ENCODE assay signal across 8 mouse cellular contexts in genomic region chr6:48047450-48048351, GRCm38 (mm10). TPM values are rescaled to one million over a fixed set of nuclear protein-coding genes. Genes with fewer than 3 reads are reported as not detected.
A peak's percentile ranks its signal among the peaks of the same experiment; 100 is the strongest.
DNase-seq lines count a peak whose midpoint lies in the region; ATAC-seq and TF ChIP-seq lines count a peak whose summit lies in the region.

No protein-coding gene starts in this region.

- no peaks in the 10 kb centered on the region for H3K9me3 ChIP-seq in intestine, embryonic 16.5 days (ENCODE audit: control insufficient read depth, low read length)
- H3K9me3 ChIP-seq in liver, embryonic 15.5 days (replicated peaks) = no peaks in the 10 kb centered on the region

- WGBS in intestine, embryonic 16.5 days = under 1% methylated on average over 96 of the region's 150 CpGs
- under 1% methylated on average over 131 of the region's 150 CpGs for WGBS in liver, embryonic 15.5 days (ENCODE audit: insufficient replicate concordance)
- 11% methylated on average over 150 of the region's 150 CpGs for WGBS in thymus, adult 2 months

- H3K4me2 ChIP-seq in intestine, embryonic 16.5 days (ENCODE audit: low read depth, low read length) = peak overlapping the region; percentile 91
- peak overlapping the region; percentile 87 for H3K4me2 ChIP-seq in liver, embryonic 15.5 days

- peak; percentile 70 for ATAC-seq in intestine, embryonic 16.5 days
- ATAC-seq in liver, embryonic 15.5 days (ENCODE audit: insufficient read depth) = peak; percentile 67

- no peaks in the 10 kb centered on the region for H3K27me3 ChIP-seq in intestine, embryonic 16.5 days (replicated peaks; ENCODE audit: control insufficient read depth, insufficient read depth, low read length)
- peaks cover 25% of the 10 kb centered on the region for H3K27me3 ChIP-seq in liver, embryonic 15.5 days
- H3K27me3 ChIP-seq in thymus, adult 2 months (ENCODE audit: control insufficient read depth, insufficient read depth, low read length) = no peaks in the 10 kb centered on the region

- peak; percentile 5; the same call in 1 of the 2 replicates for TF ChIP-seq POLR2A in thymus, adult 2 months (IDR thresholded peaks at IDR 0.05; ENCODE audit: control insufficient read depth, extremely low read depth, insufficient read depth, low read length, poor library complexity)

- TF ChIP-seq CTCF in thymus, adult 2 months (IDR thresholded peaks at IDR 0.05; ENCODE audit: borderline replicate concordance, control insufficient read depth, extremely low read depth, insufficient read depth, low read length, poor library complexity) = 0 out of 2 replicates have a peak, but pooled peaks have one; percentile 23

- H3K36me3 ChIP-seq in intestine, embryonic 16.5 days (ENCODE audit: control insufficient read depth, insufficient read depth, low read length) = no peaks in the 10 kb centered on the region
- peaks cover 18% of the 10 kb centered on the region for H3K36me3 ChIP-seq in liver, embryonic 15.5 days (replicated peaks)
- H3K36me3 ChIP-seq in thymus, adult 2 months (ENCODE audit: control insufficient read depth, insufficient read depth, low read length) = peaks cover 17% of the 10 kb centered on the region

- peak overlapping the region; percentile 89 for H3K9ac ChIP-seq in intestine, embryonic 16.5 days (ENCODE audit: low read depth, low read length)
- peak overlapping the region; percentile 66 for H3K9ac ChIP-seq in liver, embryonic 15.5 days

- peak overlapping the region; percentile 88 for H3K4me3 ChIP-seq in intestine, embryonic 16.5 days (ENCODE audit: low read length)
- H3K4me3 ChIP-seq in liver, embryonic 15.5 days (replicated peaks) = peak overlapping the region; percentile 76
- H3K4me3 ChIP-seq in thymus, adult 2 months (ENCODE audit: control insufficient read depth, insufficient read depth, low read length) = peak overlapping the region; percentile 46

- H3K27ac ChIP-seq in intestine, embryonic 16.5 days (ENCODE audit: low read length) = peak overlapping the region; percentile 96
- H3K27ac ChIP-seq in liver, embryonic 15.5 days (replicated peaks) = peak overlapping the region; percentile 78
- no peak overlapping the region for H3K27ac ChIP-seq in thymus, adult 2 months (ENCODE audit: control insufficient read depth, insufficient read depth, low read length)

- H3K4me1 ChIP-seq in intestine, embryonic 16.5 days (ENCODE audit: control insufficient read depth, insufficient read depth, low read length) = peaks cover 14% of the 10 kb centered on the region; the same call in 1 of the 2 replicates
- H3K4me1 ChIP-seq in liver, embryonic 15.5 days (replicated peaks) = peaks cover 23% of the 10 kb centered on the region
- peaks cover 13% of the 10 kb centered on the region for H3K4me1 ChIP-seq in thymus, adult 2 months (replicated peaks; ENCODE audit: control insufficient read depth, insufficient read depth, low read length)

- peak; percentile 25 for DNase-seq in 3T3-L1 (ENCODE audit: low read depth, low spot score)
- peak; percentile 70 for DNase-seq in NIH3T3 (ENCODE audit: low read depth)
- DNase-seq in cerebellum, postnatal 25 days = peak; percentile 75 to 77
- DNase-seq in gastrocnemius, postnatal 10 days = peak; percentile 41
- DNase-seq in natural killer cell, adult 2 months (ENCODE audit: low spot score in 2 of 2) = peak; percentile 10 to 15
- DNase-seq in thymus, adult 2 months = peak; percentile 35

RNA-seq across cellular contexts. Expression of gene Zfp777, which starts 1.0 kb away (rescaled TPM):
- 10 to 100 TPM; 22.3 to 23.0 TPM for total RNA-seq in gastrocnemius, postnatal 10 days (2021)
- polyA plus RNA-seq in intestine, embryonic 16.5 days (2015; fragmentation: Nextera tagmentation; extraction: Ambion mirVana) = 4.3 and 4.6 TPM in 2 replicates
- polyA plus RNA-seq in liver, embryonic 15.5 days (2015; fragmentation: Nextera tagmentation; extraction: Ambion mirVana) = 2.3 and 2.4 TPM in 2 replicates
- polyA plus RNA-seq in thymus, adult 2 months (2012; rRNA removed) = 43.5 and 45.5 TPM in 2 replicates

RNA-seq across cellular contexts. Expression of gene Zfp746, which starts 38.7 kb away (rescaled TPM):
- 10 to 100 TPM; 12.3 to 17.5 TPM for total RNA-seq in gastrocnemius, postnatal 10 days (2021)
- 3.8 and 5.9 TPM in 2 replicates for polyA plus RNA-seq in intestine, embryonic 16.5 days (2015; fragmentation: Nextera tagmentation; extraction: Ambion mirVana)
- 4.0 and 4.7 TPM in 2 replicates for polyA plus RNA-seq in liver, embryonic 15.5 days (2015; fragmentation: Nextera tagmentation; extraction: Ambion mirVana)
- polyA plus RNA-seq in thymus, adult 2 months (2012; rRNA removed) = 52.5 and 52.7 TPM in 2 replicates

Comparison
In these comparisons a context has a peak if more than half of its experiments do, and no peak if none do; other contexts are left out.
1. DNase-seq: peak in every context shown above with its lines; median percentile 76 in cerebellum, postnatal 25 days; 70 in NIH3T3; 41 in gastrocnemius, postnatal 10 days; 35 in thymus, adult 2 months; 25 in 3T3-L1; 12 in natural killer cell, adult 2 months.